Comparison of ENCODE assay signal across 25 mouse cellular contexts in genomic region chr6:122663596-122664206, GRCm38 (mm10). TPM values are rescaled to one million over a fixed set of nuclear protein-coding genes. Genes with fewer than 3 reads are reported as not detected.
A peak's percentile ranks its signal among the peaks of the same experiment; 100 is the strongest.
DNase-seq lines count a peak whose midpoint lies in the region; ATAC-seq and TF ChIP-seq lines count a peak whose summit lies in the region.
"Had no signal": no experiment of that assay in that cellular context is flagged by ENCODE, and none has a peak within 500 bp of the region (broad histone marks: within the 10 kb centered on the region; RNA-seq: fewer than 3 reads in every experiment).

No protein-coding gene starts in this region.

- H3K4me1 ChIP-seq in kidney, embryonic 14.5 days (ENCODE audit: control insufficient read depth, insufficient read depth, low read length), result 0 out of 2 replicates have a peak, but pooled peaks cover 5% of the 10 kb centered on the region
- H3K4me1 ChIP-seq in stomach, embryonic 15.5 days, result peaks cover 7% of the 10 kb centered on the region; the same call in 1 of the 2 replicates
- H3K4me1 ChIP-seq in stomach, postnatal 0 days (replicated peaks; ENCODE audit: control insufficient read depth, insufficient read depth), result no peaks in the 10 kb centered on the region
- H3K4me1 ChIP-seq in forebrain, embryonic 12.5 days, result peaks cover 7% of the 10 kb centered on the region
- H3K4me1 ChIP-seq: limb, embryonic 13.5 days had no signal

- H3K27me3 ChIP-seq in kidney, embryonic 14.5 days (ENCODE audit: control insufficient read depth, insufficient read depth, low read length), result peaks cover 18% of the 10 kb centered on the region
- no peaks in the 10 kb centered on the region for H3K27me3 ChIP-seq in stomach, embryonic 15.5 days (replicated peaks)
- no peaks in the 10 kb centered on the region for H3K27me3 ChIP-seq in stomach, postnatal 0 days (ENCODE audit: control insufficient read depth, insufficient read depth, low read length)
- peaks cover 42% of the 10 kb centered on the region for H3K27me3 ChIP-seq in forebrain, embryonic 12.5 days
- H3K27me3 ChIP-seq: midbrain, embryonic 15.5 days had no signal

- no peak overlapping the region for H3K9ac ChIP-seq in kidney, embryonic 14.5 days (ENCODE audit: low read depth, low read length)
- no peak overlapping the region for H3K9ac ChIP-seq in stomach, embryonic 15.5 days
- no peak overlapping the region for H3K9ac ChIP-seq in stomach, postnatal 0 days (ENCODE audit: low read length)
- H3K9ac ChIP-seq in forebrain, embryonic 12.5 days, result no peak overlapping the region
- H3K9ac ChIP-seq: limb, embryonic 13.5 days; liver, embryonic 12.5 days; lung, embryonic 14.5 days; midbrain, embryonic 15.5 days; neural tube, embryonic 12.5 days had no signal

- H3K36me3 ChIP-seq in kidney, embryonic 14.5 days (ENCODE audit: control insufficient read depth, insufficient read depth, low read length), result no peaks in the 10 kb centered on the region
- H3K36me3 ChIP-seq in stomach, embryonic 15.5 days, result no peaks in the 10 kb centered on the region
- no peaks in the 10 kb centered on the region for H3K36me3 ChIP-seq in stomach, postnatal 0 days (ENCODE audit: control insufficient read depth, insufficient read depth, low read length)
- H3K36me3 ChIP-seq in forebrain, embryonic 12.5 days (replicated peaks), result no peaks in the 10 kb centered on the region
- H3K36me3 ChIP-seq: heart, embryonic 10.5 days; hindbrain, embryonic 10.5 days; limb, embryonic 13.5 days; liver, embryonic 12.5 days; midbrain, embryonic 15.5 days; neural tube, embryonic 12.5 days had no signal

- peak; percentile 49 for DNase-seq in kidney, adult 11 months
- no peak for DNase-seq in stomach, postnatal 0 days (ENCODE audit: low spot score)
- DNase-seq in kidney, adult 9 months, result peak; percentile 77
- no peak for DNase-seq in lung, postnatal 10 days
- DNase-seq: cerebellum, adult 18-20 months; embryo, embryonic 11 days; right cerebral cortex, postnatal 25 days; spleen, adult 18-20 months; thymus, postnatal 14 days had no signal

- no peaks in the 10 kb centered on the region for H3K9me3 ChIP-seq in kidney, embryonic 14.5 days (ENCODE audit: control insufficient read depth, low read length)
- no peaks in the 10 kb centered on the region for H3K9me3 ChIP-seq in stomach, embryonic 15.5 days
- no peaks in the 10 kb centered on the region for H3K9me3 ChIP-seq in stomach, postnatal 0 days (ENCODE audit: control insufficient read depth, low read length)
- H3K9me3 ChIP-seq in forebrain, embryonic 12.5 days, result no peaks in the 10 kb centered on the region
- H3K9me3 ChIP-seq: heart, embryonic 10.5 days; hindbrain, embryonic 10.5 days; limb, embryonic 13.5 days; liver, embryonic 12.5 days; megakaryocyte, embryonic 14.5 days; midbrain, embryonic 15.5 days; neural tube, embryonic 12.5 days had no signal

- TF ChIP-seq CTCF in stomach, postnatal 0 days (IDR thresholded peaks at IDR 0.05; ENCODE audit: low read depth), result no peak

- TF ChIP-seq EP300 in stomach, postnatal 0 days (optimal IDR thresholded peaks at IDR 0.05), result no peak

- WGBS in kidney, embryonic 14.5 days, result 32% methylated on average over 14 of the region's 14 CpGs
- WGBS in stomach, embryonic 15.5 days, result 34% methylated on average over 14 of the region's 14 CpGs
- WGBS in stomach, postnatal 0 days, result 32% methylated on average over 14 of the region's 14 CpGs
- WGBS in forebrain, embryonic 12.5 days, result 26% methylated on average over 14 of the region's 14 CpGs

- no peak overlapping the region for H3K4me2 ChIP-seq in kidney, embryonic 14.5 days (replicated peaks; ENCODE audit: low read depth, low read length)
- H3K4me2 ChIP-seq in stomach, embryonic 15.5 days, result 0 out of 2 replicates have a peak overlapping the region, but pooled peaks have one; percentile 4
- H3K4me2 ChIP-seq in stomach, postnatal 0 days (replicated peaks; ENCODE audit: low read depth), result no peak overlapping the region
- H3K4me2 ChIP-seq in forebrain, embryonic 12.5 days, result no peak overlapping the region
- H3K4me2 ChIP-seq: limb, embryonic 13.5 days; lung, embryonic 14.5 days; midbrain, embryonic 15.5 days had no signal

- no peak overlapping the region for H3K4me3 ChIP-seq in kidney, embryonic 14.5 days (ENCODE audit: low read length)
- H3K4me3 ChIP-seq in stomach, embryonic 15.5 days (replicated peaks), result no peak overlapping the region
- no peak overlapping the region for H3K4me3 ChIP-seq in stomach, postnatal 0 days (ENCODE audit: low read depth, low read length)
- H3K4me3 ChIP-seq in forebrain, embryonic 12.5 days (replicated peaks), result no peak overlapping the region
- H3K4me3 ChIP-seq: hindbrain, embryonic 10.5 days; limb, embryonic 13.5 days; liver, embryonic 12.5 days; midbrain, embryonic 15.5 days; neural tube, embryonic 12.5 days had no signal

- ATAC-seq in kidney, embryonic 14.5 days (ENCODE audit: low FRiP score, low TSS enrichment), result no peak
- ATAC-seq in stomach, embryonic 15.5 days (ENCODE audit: insufficient read depth, low FRiP score, low read depth), result no peak
- ATAC-seq in stomach, postnatal 0 days (ENCODE audit: low FRiP score, low TSS enrichment), result no peak
- no peak for ATAC-seq in forebrain, embryonic 12.5 days (ENCODE audit: low FRiP score)
- ATAC-seq: forebrain, embryonic 14.5 days; hindbrain, postnatal 0 days; liver, embryonic 12.5 days; midbrain, embryonic 15.5 days had no signal

- H3K27ac ChIP-seq in kidney, embryonic 14.5 days (ENCODE audit: low read depth, low read length), result no peak overlapping the region
- H3K27ac ChIP-seq in stomach, embryonic 15.5 days, result no peak overlapping the region
- no peak overlapping the region for H3K27ac ChIP-seq in stomach, postnatal 0 days (replicated peaks)
- no peak overlapping the region for H3K27ac ChIP-seq in forebrain, embryonic 12.5 days
- H3K27ac ChIP-seq: heart, embryonic 10.5 days; hindbrain, embryonic 10.5 days; hindbrain, postnatal 0 days; limb, embryonic 13.5 days; liver, embryonic 12.5 days; midbrain, embryonic 15.5 days; neural tube, embryonic 12.5 days had no signal

RNA-seq across cellular contexts. Expression of gene Dppa3, which starts 37.5 kb away (rescaled TPM):
- polyA plus RNA-seq in kidney, embryonic 14.5 days (2014; fragmentation: Nextera tagmentation; extraction: Ambion mirVana), result not detected in 2 replicates
- polyA plus RNA-seq in stomach, embryonic 15.5 days (2015; fragmentation: Nextera tagmentation; extraction: Ambion mirVana), result not detected in 2 replicates
- polyA plus RNA-seq in stomach, postnatal 0 days (2015; fragmentation: Nextera tagmentation; extraction: Ambion mirVana), result not detected in 2 replicates
- polyA plus RNA-seq in forebrain, embryonic 12.5 days (2016; fragmentation: Nextera tagmentation; extraction: Ambion mirVana), result not detected in 2 replicates
- polyA plus RNA-seq: embryonic facial prominence, embryonic 14.5 days; forebrain, embryonic 14.5 days; gonadal fat pad, adult 2 months; heart, embryonic 10.5 days; heart, embryonic 16.5 days; hindbrain, embryonic 10.5 days; hindbrain, postnatal 0 days; limb, embryonic 13.5 days; liver, embryonic 12.5 days; lung, embryonic 14.5 days; midbrain, embryonic 15.5 days; neural tube, embryonic 12.5 days had no signal

RNA-seq across cellular contexts. Expression of gene Nanog, which starts 43.6 kb away (rescaled TPM):
- 0.13 TPM in 1 of 2 replicates, not detected in the other for polyA plus RNA-seq in kidney, embryonic 14.5 days (2014; fragmentation: Nextera tagmentation; extraction: Ambion mirVana)
- polyA plus RNA-seq in stomach, embryonic 15.5 days (2015; fragmentation: Nextera tagmentation; extraction: Ambion mirVana), result 0.08 and 0.46 TPM in 2 replicates
- polyA plus RNA-seq in stomach, postnatal 0 days (2015; fragmentation: Nextera tagmentation; extraction: Ambion mirVana), result 0.06 and 0.07 TPM in 2 replicates
- 0.19 and 0.22 TPM in 2 replicates for polyA plus RNA-seq in forebrain, embryonic 12.5 days (2016; fragmentation: Nextera tagmentation; extraction: Ambion mirVana)
- polyA plus RNA-seq: liver, embryonic 12.5 days had no signal

RNA-seq across cellular contexts. Expression of gene Gdf3, which starts 53.8 kb away (rescaled TPM):
- not detected in 2 replicates for polyA plus RNA-seq in kidney, embryonic 14.5 days (2014; fragmentation: Nextera tagmentation; extraction: Ambion mirVana)
- 0.22 and 0.27 TPM in 2 replicates for polyA plus RNA-seq in stomach, embryonic 15.5 days (2015; fragmentation: Nextera tagmentation; extraction: Ambion mirVana)
- not detected in 2 replicates for polyA plus RNA-seq in stomach, postnatal 0 days (2015; fragmentation: Nextera tagmentation; extraction: Ambion mirVana)
- polyA plus RNA-seq in forebrain, embryonic 12.5 days (2016; fragmentation: Nextera tagmentation; extraction: Ambion mirVana), result 0.12 TPM in 1 of 2 replicates, not detected in the other
- polyA plus RNA-seq: embryonic facial prominence, embryonic 14.5 days; forebrain, embryonic 14.5 days; hindbrain, embryonic 10.5 days; lung, embryonic 14.5 days; midbrain, embryonic 15.5 days; neural tube, embryonic 12.5 days had no signal

Comparison
In these comparisons a context has a peak if more than half of its experiments do, and no peak if none do; other contexts are left out.
1. DNase-seq: peak in kidney, adult 11 months (single experiment) and kidney, adult 9 months (single experiment); none in stomach, postnatal 0 days (single experiment) and lung, postnatal 10 days (single experiment).